Mouse (Mus musculus): ENCODE data around the gene Gsta2. TPM values are rescaled to one million over a fixed set of nuclear protein-coding genes. Genes with fewer than 3 reads are reported as not detected.
"Not testable (repeated sequence)": the region's sequence is repeated elsewhere in the genome, so short reads cannot be mapped to it uniquely, and the experiment has no call there.

The Gsta2 gene
- polyA plus RNA-seq, 1 experiment = 28.7 TPM

GRCm38 (mm10) chr9:78299143-78299542 lies 56.4 kb downstream of the Gsta2 start:
- not testable (repeated sequence) for DNase-seq (ENCODE audit: low spot score)

GRCm38 (mm10) chr9:78298232-78298631 lies 57.4 kb downstream of the Gsta2 start:
- no peak for DNase-seq (ENCODE audit: low spot score)

DNA sequence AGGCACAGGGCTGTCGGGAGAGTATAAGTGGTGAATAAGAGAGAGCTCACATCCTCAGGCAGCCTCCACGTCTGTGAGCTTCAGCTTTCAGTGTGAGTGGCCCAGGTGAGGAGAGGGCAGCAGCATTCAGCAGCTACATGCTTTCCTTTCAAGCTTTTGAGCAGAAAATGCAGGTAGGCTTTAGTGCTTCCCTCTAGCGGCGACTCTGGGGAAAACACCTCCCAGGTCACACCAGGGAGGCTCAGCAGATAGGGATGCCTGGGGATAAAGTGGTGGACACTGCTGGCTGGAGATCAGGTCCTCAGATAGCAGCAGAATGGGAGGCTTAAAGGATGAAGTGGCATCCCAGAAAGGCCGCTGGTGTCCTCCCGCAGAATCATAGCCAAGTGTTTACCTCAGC lies 59.5 kb downstream of the Gsta2 start:
- peak; percentile 29 for DNase-seq (ENCODE audit: low spot score)

- DNase-seq (ENCODE audit: low spot score) = not testable (repeated sequence)
Measured at GRCm38 (mm10) chr9:78294781-78295180, 60.8 kb downstream of the Gsta2 start.

DNA sequence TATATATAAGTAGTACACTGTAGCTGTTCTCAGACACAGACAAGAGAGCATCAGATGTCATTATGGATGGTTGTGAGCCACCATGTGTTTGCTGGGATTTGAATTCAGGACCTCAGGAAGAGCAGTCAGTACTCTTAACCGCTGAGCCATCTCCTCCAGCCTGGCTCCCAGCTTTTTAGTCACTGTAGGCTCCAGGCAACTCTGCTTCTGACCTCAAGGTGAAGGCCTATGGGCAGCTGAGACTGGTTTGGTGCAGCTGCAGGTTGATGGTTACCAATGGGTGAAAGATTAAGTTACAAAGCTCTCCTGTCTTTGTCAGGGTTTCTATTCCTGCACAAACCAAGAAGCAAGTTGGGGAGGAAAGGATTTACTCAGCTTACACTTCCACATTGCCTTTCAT lies 61.9 kb downstream of the Gsta2 start:
- DNase-seq (ENCODE audit: low spot score) = not testable (repeated sequence)

DNA sequence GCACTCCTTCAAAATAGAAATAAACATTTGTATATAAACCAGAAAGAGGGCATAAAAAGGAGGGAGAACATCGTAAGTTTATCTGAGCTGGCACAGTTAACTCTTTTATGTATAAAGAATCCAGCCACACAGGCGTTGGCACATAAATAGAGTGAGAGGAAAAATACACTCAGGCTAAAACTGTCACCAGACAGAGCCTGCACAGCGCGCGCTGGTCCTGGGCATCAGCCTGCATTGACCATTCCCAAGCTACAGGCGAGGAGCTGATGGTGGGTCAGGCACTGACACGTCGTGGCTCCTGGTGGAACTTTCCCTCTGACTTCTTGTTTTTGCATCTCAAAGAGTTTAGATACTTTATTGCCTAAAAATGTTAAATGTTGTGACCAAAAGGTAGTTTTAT lies 63.1 kb downstream of the Gsta2 start:
- not testable (repeated sequence) for DNase-seq (ENCODE audit: low spot score)

DNA sequence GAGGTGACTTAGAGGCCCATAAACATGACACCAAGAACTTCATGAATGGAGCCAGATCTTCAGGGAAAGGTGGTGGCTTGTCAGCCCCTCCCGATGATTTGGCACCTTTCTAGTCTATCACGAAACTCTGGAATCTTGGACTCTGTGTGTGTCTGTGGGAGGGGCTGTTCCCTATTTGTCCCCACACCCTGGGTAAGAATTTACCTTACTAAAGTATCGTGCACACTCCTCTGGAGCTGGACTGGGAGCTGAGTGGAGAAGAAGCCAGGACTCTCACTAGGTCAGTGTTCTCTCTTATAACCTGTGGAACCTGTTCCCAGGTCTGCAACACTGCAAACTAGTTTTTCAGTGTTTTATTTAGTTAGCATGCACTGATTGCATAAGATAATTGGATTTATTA lies 65.9 kb downstream of the Gsta2 start, which contains the start of gene Gm10639:
TSS of gene Gm10639 (plus strand) at position 201 of the 400 bp plus-strand sequence.
- DNase-seq (ENCODE audit: low spot score) = not testable (repeated sequence)

- not testable (repeated sequence) for DNase-seq (ENCODE audit: low spot score)
Measured at GRCm38 (mm10) chr9:78289063-78289462, 66.5 kb downstream of the Gsta2 start.

DNA sequence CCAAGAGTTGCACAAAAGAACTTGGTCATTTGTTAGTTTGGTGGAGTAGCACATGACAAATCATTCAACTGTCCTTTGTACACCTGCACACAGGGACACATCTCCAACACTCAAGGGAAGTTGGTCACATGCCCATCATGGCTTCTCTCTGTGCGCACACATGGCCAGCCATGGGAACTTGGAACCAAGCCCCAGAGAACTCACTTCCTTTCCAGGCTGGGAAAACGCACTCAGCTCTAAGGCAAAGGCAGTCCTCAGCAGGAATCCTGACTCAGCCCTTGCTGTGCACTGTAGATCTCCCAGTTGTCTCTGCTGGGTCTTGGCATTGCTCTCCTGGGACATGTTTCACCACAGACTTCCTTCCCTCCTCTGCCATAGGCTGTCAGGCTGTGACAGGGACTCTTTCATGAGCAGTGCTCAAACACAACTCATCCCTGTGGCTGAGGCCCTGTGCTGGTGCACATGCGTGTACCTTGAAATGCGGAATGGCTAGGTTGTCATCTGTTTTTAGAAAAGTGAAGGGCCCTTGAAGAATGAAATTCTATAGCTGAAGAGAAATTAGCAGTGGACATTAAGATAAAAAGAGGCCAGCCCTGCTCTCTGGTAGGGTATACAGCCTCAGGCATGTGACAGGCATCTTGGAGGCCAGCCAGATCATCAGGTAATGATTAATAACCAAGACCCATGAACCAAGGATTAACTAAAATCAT lies 73.4 kb downstream of the Gsta2 start:
- DNase-seq (ENCODE audit: low spot score) = not testable (repeated sequence)

Other genes with a start within 250 kb of the Gsta2 start
- 80.0 and 81.1 TPM in 2 replicates for gene Fbxo9, start 246.7 kb downstream of the Gsta2 start, polyA plus RNA-seq (2012; rRNA removed)
- gene Ick, start 246.6 kb downstream of the Gsta2 start, polyA plus RNA-seq (2012; rRNA removed) = 18.2 and 20.5 TPM in 2 replicates
- gene Gsta4, start 173.0 kb downstream of the Gsta2 start, polyA plus RNA-seq (2012; rRNA removed) = 1,883 and 2,290 TPM in 2 replicates
- 6.8 and 7.6 TPM in 2 replicates for gene Gsta1, start 125.1 kb downstream of the Gsta2 start, polyA plus RNA-seq (2012; rRNA removed)
- 4.0 and 4.5 TPM in 2 replicates for gene Gm3776, start 98.7 kb downstream of the Gsta2 start, polyA plus RNA-seq (2012; rRNA removed)
- gene Gm10639, start 65.9 kb downstream of the Gsta2 start, polyA plus RNA-seq (2012; rRNA removed) = 0.28 and 0.44 TPM in 2 replicates
- not detected in 2 replicates for gene Omt2a, start 41.0 kb downstream of the Gsta2 start, polyA plus RNA-seq (2012; rRNA removed)
- not detected in 2 replicates for gene Omt2b, start 28.2 kb downstream of the Gsta2 start, polyA plus RNA-seq (2012; rRNA removed)
- gene Dppa5a, start 12.4 kb upstream of the Gsta2 start, polyA plus RNA-seq (2012; rRNA removed) = 8.1 and 9.0 TPM in 2 replicates
- gene Ooep, start 22.9 kb upstream of the Gsta2 start, polyA plus RNA-seq (2012; rRNA removed) = 13.0 and 14.9 TPM in 2 replicates
- gene Ddx43, start 40.0 kb upstream of the Gsta2 start, polyA plus RNA-seq (2012; rRNA removed) = 0.63 and 0.77 TPM in 2 replicates
- 1.1 and 1.7 TPM in 2 replicates for gene Cgas, start 87.4 kb upstream of the Gsta2 start, polyA plus RNA-seq (2012; rRNA removed)
- gene Mto1, start 92.4 kb upstream of the Gsta2 start, polyA plus RNA-seq (2012; rRNA removed) = 17.4 and 18.6 TPM in 2 replicates
- 0.15 TPM in 1 of 2 replicates, not detected in the other for gene Gm17324, start 93.0 kb upstream of the Gsta2 start, polyA plus RNA-seq (2012; rRNA removed)
- gene Eef1a1, start 133.4 kb upstream of the Gsta2 start, polyA plus RNA-seq (2012; rRNA removed) = 7,337 and 9,833 TPM in 2 replicates
- gene Slc17a5, start 232.3 kb upstream of the Gsta2 start, polyA plus RNA-seq (2012; rRNA removed) = 11.7 and 12.7 TPM in 2 replicates

All from urinary bladder, adult 2 months (tissue).